Mouse (Mus musculus) lung, adult 2 months (tissue): ENCODE data around the gene Pds5b. TPM values are rescaled to one million over a fixed set of nuclear protein-coding genes. Genes with fewer than 3 reads are reported as not detected.
"Not testable (repeated sequence)": the region's sequence is repeated elsewhere in the genome, so short reads cannot be mapped to it uniquely, and the experiment has no call there.

ENCODE experiments used
- DNase-seq: peaks from one replicate; pipeline ENCODE4 v3.0.0; 2022
- H3K4me1 ChIP-seq: fragments of 200-500 bp; 2 replicates; pipeline ENCODE4 v1.6.1; 2011; ENCODE audit warnings: low read length; ENCODE audit not compliant: control insufficient read depth, insufficient read depth
- H3K4me3 ChIP-seq: fragments of 200-500 bp; replicated peaks from 2 replicates; pipeline ENCODE3; 2011; ENCODE audit warnings: low read depth, mild to moderate bottlenecking, control low read depth, low read length; ENCODE audit errors: extremely low read depth
- CTCF ChIP-seq: fragments of 200-500 bp; IDR thresholded peaks from 2 replicates; pipeline ENCODE4 v1.5.1; 2011; ENCODE audit warnings: mild to moderate bottlenecking, low read length, control low read depth; ENCODE audit not compliant: insufficient read depth
- POLR2A ChIP-seq: fragments of 200-500 bp; IDR thresholded peaks from 2 replicates; pipeline ENCODE4 v1.6.1; 2011; ENCODE audit warnings: low read depth, mild to moderate bottlenecking, control low read depth, low read length, borderline replicate concordance; ENCODE audit errors: extremely low read depth
- WGBS: fragments of 180-500 bp; shearing (Covaris S2); methylation state at CpG from one replicate; pipeline ENCODE4 v1.1.7; 2018; 5-methylcytosine and 5-hydroxymethylcytosine counted together
- polyA plus RNA-seq: library from polyadenylated mRNA; depleted of rRNA; stranded (reverse); fragments of >200 nt; gene quantifications from 2 replicates; pipeline ENCODE4 v1.2.3, GENCODE M21; 2012

The Pds5b gene
- polyA plus RNA-seq, 1 experiment = 8.0 TPM

DNA sequence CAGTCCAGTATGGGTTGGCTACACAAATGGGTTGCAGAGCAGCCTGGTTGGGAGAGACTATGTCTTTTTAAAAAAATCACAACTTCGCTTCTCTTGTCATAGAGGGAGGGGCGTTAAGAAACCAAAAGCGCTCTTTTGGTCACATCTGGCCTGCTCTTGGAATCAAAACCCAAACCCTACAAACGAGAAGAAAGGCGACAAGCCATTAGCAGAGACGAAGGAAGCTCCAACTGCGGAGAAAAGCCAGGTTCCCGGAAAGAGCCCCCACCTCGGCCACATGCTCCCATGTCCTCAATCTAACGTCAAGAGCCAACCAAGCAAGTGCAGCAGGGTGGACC is 8.8 kb upstream of the Pds5b start:
- peaks cover 7% of the 10 kb centered on the region for H3K4me1 ChIP-seq
- TF ChIP-seq POLR2A (no peak), CTCF (no peak)
- H3K4me3 ChIP-seq = peak overlapping the region; percentile 88
- WGBS = under 1% methylated on average over 10 of the region's 10 CpGs
- DNase-seq = no peak

DNA sequence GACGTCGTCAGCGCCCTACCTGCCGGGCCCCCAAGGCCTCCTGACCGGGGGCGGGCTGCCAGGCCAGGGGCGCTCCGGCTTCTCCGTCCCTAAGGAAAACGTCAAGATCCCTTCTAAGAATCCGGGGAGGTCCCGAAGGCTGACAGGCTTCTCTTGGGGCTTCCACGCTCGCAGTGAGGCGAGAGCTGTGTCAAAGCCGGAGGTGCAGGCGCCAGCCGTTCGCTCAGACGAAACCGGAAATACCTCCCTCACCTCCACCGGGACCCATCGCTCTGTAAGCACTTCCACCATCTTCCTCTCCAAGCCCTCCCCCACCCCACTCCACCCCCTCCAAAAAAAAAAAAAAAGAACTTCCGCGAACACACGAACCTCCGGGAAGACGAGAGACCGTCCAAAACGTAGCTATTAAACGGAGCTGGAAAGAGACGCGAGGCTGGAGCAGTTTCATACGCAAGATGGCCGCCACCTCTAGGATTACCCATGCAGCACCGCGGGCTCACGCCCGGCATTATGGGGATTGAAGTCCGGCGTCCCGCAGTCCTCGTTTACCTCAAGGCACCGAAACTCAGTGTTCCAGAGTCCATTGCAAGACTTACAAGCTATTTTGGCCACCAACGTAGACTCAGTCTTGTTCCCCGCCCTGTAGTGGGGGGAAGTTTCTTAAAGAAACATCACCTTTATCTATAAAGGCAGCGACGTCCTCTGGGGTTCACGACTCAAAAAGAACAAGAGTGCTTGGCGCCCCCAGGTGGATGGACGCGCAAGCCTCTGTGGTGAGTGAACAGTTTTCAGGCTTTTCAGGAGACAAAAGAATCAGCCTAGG is 8.2 kb upstream of the Pds5b start:
- peaks cover 7% of the 10 kb centered on the region for H3K4me1 ChIP-seq
- DNase-seq = peak; percentile 90
- peak overlapping the region; percentile 88 for H3K4me3 ChIP-seq
- peak; percentile 86; the same call in 1 of the 2 replicates for TF ChIP-seq POLR2A
- TF ChIP-seq CTCF = peak; percentile 75
- under 1% methylated on average over 52 of the region's 52 CpGs for WGBS

DNA sequence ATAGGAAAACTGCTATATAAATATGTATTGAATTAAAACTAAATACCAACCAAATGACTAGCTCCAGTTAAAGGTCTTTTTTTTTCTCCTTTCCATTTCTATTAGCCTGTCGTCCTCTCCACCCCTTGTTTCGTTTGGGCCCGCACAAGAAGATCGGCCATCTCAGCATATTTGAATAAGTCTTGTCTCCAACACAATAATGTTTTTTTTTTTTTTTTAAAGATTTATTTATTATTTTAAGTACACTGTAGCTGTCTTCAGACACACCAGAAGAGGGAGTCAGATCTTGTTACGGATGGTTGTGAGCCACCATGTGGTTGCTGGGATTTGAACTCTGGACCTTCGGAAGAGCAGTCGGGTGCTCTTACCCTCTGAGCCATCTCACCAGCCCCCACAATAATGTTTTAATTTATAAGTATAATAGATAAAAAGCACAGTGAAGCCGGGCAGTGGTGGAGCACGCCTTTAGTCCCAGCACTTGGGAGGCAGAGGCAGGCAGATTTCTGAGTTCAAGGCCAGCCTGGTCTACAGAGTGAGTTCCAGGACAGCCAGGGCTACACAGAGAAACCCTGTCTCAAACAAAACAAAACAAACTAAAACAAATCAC is 7.3 kb upstream of the Pds5b start, which contains the start of gene N4bp2l2:
TSS of gene N4bp2l2 (minus strand) at position 51 of the 607 bp plus-strand sequence.
- H3K4me3 ChIP-seq = peak within 1 kb of the TSS; percentile 88
- not testable (repeated sequence) for DNase-seq, H3K4me1 ChIP-seq
- whole genome bisulfite sequencing = 90% methylated on average over 9 of the region's 9 CpGs

DNA sequence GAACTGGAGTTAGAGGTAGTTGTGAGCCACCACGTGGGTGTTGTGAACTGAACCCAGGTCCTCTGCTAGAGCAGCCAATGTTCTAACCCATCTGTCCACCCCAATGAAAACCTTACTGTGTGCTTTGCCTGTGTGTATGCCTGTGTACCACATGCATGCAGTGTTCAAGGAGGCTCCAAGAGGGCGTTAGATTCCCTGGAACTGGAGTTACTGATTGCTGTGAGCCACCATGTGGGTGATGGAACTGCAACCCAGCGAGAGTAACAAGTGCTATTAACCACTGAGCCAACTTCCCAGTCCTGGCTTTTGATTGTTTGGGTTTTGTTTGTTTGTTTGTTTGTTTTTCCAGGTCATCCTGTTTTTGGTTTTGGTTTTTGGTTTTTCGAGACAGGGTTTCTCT is 4.8 kb upstream of the Pds5b start:
- Histone ChIP-seq H3K4me3 (no peak overlapping the region), H3K4me1 (no peaks in the 10 kb centered on the region)
- 58% methylated on average over 4 of the region's 4 CpGs for WGBS
- no peak for DNase-seq
- TF ChIP-seq CTCF (no peak), POLR2A (no peak)

DNA sequence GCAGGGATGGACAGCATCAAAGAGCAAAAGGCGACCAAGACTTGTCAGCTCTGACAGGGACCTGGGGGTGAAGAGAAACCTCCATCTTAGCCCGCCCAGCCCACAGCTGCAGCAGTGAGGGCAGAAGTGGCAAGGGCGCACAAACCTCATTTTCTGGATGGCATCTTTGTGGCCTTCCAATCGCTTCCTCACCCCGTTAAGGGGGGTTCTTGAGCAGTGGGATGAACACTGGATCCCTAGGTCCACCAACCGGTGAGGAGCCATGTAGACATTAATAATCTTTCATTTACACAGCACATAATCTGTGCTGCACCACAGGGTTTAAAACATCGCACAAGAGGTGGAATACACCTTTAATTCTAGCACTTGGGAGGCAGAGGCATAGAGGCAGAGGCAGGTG is 1.2 kb upstream of the Pds5b start:
- Histone ChIP-seq H3K4me3 (no peak overlapping the region), H3K4me1 (no peaks in the 10 kb centered on the region; the same call in none of the 2 replicates)
- DNase-seq = no peak
- TF ChIP-seq CTCF (no peak), POLR2A (no peak)
- 96% methylated on average over 7 of the region's 7 CpGs for WGBS

DNA sequence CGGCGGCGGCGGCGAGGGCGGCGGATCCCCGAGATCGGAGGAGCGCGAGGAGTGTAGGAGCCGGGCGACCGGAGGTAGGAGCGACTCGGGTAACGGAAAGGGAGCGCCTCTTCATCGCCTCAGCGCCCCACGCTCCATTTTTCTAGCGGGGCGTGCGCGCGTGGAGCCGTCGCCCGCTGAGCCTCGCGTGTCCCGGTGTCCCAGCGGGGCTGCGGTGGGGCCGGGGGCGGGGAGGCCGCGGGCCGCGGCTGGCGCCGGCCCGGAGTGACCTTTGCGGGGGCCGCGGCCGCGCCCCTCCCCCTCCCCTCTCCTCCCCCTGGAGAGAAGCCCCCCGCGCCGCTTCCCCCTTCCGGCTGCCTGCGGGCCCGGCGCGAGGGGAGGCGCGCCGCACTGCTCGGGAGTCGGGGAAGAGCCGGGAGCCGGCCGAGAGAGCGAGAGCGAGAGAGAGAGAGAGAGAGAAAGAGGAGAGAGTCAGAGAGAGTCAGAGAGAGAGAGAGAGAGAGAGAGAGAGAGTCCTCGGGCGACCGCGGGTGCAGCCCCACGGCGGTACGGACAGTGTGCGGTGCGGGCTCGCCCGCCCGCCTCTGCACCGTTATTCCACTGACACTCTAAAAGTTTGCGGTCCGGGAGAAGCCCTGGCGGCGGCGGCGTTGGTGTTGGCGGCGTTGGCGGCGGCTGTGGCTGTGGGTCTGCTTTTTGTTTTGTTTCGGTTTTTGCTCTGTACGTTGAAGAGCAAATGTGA is 512 bp downstream of the Pds5b start:
- TF ChIP-seq CTCF (no peak), POLR2A (0 out of 2 replicates have a peak, but pooled peaks have one; percentile 27)
- under 1% methylated on average over 75 of the region's 91 CpGs for WGBS
- Histone ChIP-seq H3K4me3 (peak overlapping the region; percentile 92), H3K4me1 (no peaks in the 10 kb centered on the region; the same call in none of the 2 replicates)
- peak; percentile 23 for DNase-seq

DNA sequence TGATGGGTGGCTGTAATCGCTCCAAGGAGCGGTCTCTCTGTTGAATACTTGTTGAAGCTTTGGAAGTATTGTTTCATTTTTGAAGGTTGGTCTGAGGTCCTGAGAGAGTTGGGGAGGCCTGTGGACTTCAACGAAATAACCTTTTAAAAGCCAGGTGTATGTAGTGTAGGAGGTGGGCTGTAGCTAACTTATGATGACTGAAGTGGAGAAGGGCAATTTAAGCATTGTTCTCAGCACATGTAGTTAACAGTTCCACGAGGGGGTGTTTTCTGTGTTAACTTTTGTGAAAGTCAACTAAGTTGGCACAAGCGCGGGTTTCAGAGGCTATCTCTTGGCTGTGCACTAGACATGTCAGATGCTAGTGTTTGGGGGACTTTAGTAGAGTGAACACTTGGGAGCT is 1.3 kb downstream of the Pds5b start:
- no peak for DNase-seq
- 22% methylated on average over 6 of the region's 6 CpGs for WGBS
- H3K4me3 ChIP-seq = peak overlapping the region; percentile 24
- H3K4me1 ChIP-seq = no peaks in the 10 kb centered on the region; the same call in none of the 2 replicates
- TF ChIP-seq POLR2A (no peak), CTCF (no peak)

DNA sequence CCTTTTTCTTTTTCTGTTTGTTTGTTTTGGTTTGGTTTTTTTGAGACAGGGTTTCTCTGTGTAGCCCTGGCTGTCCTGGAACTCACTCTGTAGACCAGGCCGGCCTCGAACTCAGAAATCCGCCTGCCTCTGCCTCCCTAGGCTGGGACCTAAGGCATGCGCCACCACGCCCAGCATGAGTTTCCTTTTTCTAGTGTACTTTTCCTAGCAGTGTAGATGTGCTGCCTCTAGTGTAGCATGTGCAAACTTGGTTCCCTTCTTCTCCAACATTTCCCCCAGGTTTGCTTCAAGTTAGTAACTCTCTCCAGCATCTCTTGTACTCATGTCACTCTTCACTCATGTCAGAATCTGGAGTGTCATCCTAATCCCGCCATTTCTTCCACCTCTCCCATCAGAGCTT is 9.3 kb downstream of the Pds5b start:
- DNase-seq, H3K4me1 ChIP-seq, H3K4me3 ChIP-seq: not testable (repeated sequence)
- WGBS = 93% methylated on average over 6 of the region's 6 CpGs

DNA sequence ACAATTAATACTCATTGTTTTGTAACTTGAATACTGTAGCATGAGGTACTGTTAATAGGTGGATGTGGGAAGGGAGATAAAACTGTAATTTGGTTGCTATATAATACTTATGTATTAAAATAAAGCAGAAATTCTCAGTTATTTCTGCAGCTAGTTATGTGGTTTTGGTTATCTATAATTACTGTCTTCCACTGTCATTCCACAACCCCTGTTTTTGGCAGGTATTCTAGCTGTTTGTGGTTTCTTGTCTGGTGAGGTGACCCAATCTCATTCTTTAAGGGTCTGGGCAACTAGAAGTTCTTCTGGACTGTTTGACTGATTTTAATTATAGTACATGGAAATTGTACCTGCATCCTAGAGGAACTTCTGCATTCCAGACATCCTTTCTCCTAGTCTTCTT is 17.1 kb downstream of the Pds5b start:
- Histone ChIP-seq H3K4me3 (no peak overlapping the region), H3K4me1 (no peaks in the 10 kb centered on the region; the same call in 1 of the 2 replicates)
- TF ChIP-seq CTCF (no peak), POLR2A (no peak)
- DNase-seq = no peak
